Mouse (Mus musculus): ENCODE data around the gene Clpsl2.
"Not testable (repeated sequence)": the region's sequence is repeated elsewhere in the genome, so short reads cannot be mapped to it uniquely, and the experiment has no call there.

The Clpsl2 gene

DNA sequence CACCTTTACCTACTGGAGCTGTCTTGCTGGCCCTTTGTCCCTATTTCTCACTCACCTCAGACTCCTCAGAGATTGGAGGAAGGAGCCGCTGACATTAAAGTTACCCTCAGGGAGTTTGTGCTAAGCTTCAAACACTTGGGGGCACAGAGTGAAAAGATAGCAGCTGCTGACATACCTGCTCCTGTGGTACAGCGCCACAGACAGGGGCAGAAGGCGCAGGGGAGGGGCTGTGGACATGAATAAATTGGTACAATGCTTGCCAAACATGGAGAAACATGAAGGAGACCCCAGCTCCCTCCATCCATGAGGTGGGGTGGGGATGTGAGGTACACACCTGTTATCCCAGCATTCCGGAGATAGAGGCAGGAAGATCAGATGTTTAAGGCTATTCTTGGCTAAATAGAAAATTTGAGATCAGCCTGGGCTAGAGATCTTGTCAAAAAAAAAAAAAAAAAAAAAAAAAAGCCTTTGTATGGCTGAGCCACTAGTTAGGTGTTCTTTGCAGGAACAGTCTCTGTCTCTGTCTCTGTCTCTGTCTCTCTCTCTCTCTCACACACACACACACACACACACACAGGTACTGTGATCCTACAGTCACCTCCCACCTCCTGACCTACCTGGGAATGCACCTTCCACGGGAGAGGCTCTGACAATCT, 28.0 kb upstream of the Clpsl2 start:
- DNase-seq, result no peak

DNA sequence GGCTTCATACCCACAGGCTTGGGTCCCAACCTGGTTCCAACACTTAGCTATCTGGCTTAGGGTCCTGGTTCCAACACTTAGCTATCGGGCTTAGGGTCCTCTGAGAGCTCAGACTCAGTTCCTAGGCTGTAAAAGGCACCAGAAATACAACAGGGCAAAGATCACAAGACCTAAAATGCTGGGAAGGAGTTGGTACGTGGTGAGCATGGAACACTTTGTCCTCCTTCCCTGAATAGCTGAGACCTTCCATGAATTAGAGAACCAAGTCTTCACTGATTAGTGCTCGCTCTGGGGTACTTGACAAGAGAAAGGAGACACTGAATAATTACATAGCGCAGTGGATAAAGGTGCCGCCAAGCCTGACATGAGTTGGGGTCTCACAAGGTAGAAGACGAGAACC, 27.3 kb upstream of the Clpsl2 start:
- no peak for DNase-seq

DNA sequence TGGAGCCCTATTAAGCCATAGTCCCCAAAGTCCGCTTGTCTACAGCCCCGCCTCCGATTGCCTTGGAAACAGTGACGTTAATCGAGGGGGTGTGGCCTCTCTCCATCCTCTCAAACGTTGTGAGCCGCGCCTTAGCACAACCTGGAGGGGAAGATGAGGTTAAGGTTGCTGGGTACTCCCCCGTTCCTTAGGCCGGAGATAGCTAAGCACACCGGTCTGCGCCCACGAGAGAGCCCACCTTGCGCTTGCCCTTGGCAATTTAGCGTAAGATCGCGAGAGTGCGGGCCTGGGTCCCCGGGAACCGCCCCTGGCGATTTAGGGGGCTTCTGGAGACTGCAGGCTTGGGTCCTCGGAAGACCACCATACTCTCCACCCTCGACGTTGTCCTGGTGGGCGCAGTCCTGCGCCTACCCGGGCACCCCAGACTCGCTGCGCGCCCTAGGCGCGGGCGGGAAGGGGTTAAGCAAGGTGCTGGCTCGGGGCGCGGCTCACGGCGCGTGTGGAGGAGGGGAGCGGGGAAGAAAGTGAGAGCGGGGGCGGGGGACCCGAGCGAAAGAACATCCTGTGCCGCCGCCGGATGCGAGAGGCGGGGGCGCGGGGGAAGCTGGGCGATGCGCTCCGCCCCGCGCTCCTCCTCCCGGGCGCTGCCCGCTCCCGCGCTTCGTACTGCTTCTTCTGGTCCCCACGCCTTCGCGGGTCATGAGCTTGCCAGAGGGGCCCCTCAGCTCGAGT, 26.4 kb upstream of the Clpsl2 start:
- DNase-seq, result peak; percentile 94 to 98

DNA sequence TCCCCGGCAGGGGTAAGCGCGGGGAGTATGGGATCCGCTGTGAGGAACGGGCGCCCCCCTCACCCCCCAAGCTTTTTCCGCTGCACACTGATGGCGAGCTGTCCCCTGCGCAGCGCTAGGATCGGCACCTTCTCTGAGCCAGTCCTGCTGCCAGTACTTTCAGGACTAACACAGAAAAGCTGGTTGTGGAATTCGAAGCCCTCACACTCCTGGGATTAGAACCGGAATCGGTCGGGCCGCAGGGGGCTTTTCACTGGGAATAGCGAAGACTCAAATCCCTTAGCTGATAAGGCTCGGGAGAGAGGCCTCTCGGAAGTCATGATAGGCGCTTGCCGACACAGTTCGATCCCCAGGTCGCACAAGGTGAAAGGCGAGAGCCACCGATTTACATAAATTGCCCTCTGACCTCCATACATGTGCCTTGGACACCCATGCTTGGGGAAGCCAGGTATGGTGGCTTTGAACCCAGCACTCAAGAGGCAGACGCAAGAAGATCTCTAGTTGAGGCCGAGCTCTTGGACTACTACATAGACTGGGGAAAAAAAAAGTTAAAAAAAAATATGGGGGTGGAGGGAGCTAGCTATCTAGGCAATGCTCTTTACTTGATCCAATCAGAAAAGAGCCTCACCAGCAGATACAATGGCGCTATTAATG, 25.7 kb upstream of the Clpsl2 start:
- no peak for DNase-seq

DNA sequence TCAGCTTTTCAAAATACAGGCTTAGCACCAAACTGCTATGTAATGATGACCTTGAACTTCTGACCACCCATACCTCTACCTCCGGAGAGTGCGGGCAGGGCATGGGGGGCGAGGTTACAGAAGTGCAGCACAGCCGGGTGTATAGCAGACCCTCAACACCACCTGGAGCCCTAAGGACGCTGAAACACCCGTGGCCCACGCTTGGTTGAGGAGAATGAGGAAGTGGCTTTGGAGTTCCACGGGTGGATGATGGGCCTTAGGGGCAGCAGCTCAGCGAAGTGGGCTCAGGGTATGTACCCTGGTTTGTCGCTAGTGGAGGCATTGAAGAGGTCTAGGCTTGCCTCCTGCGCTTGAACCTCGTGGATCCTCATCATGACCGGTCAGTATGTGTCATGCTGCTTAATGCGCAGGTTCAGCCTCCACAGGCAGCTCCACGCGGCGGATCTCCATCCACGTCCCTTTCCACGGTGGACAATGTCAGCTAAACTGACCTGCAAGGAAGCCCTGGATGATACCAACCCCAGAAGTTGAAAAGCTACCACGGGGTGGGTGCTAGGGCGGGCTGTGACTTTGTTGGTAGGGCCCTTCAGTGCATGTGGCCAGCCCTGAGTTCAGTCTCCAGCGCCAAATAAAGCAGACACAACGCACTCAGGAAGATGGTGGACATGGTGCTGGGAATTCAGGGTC, 25.1 kb upstream of the Clpsl2 start:
- DNase-seq, result peak in 1 of 2 experiments; percentile 19

DNA sequence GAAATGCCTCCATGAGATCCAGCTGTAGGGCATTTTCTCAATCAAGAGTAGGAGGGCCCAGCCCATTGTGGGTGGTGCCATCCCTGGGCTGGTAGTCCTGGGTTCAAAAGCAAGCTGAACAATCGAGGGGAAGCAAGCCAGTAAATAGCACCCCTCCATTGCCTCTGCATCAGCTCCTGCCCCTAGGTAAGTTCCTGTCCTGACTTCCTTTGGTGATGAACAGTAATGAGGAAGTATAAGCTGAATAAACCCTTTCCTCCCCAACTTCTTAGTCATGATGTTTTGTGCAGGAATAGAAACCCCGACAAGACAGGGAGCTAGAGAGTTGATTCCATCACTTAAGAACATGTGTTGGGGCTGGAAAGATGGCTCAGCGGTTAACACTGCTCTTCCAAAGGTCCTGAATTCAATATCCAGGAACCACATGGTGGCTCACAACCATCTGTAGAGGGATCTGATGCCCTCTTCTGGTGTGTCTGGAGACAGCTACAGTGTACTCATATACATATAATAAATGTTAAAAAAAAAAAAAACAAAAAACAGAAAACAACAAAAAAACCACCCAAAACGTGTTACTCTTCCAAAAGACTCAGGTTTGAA, 24.3 kb upstream of the Clpsl2 start:
- peak in 1 of 2 experiments; percentile 7 for DNase-seq

DNA sequence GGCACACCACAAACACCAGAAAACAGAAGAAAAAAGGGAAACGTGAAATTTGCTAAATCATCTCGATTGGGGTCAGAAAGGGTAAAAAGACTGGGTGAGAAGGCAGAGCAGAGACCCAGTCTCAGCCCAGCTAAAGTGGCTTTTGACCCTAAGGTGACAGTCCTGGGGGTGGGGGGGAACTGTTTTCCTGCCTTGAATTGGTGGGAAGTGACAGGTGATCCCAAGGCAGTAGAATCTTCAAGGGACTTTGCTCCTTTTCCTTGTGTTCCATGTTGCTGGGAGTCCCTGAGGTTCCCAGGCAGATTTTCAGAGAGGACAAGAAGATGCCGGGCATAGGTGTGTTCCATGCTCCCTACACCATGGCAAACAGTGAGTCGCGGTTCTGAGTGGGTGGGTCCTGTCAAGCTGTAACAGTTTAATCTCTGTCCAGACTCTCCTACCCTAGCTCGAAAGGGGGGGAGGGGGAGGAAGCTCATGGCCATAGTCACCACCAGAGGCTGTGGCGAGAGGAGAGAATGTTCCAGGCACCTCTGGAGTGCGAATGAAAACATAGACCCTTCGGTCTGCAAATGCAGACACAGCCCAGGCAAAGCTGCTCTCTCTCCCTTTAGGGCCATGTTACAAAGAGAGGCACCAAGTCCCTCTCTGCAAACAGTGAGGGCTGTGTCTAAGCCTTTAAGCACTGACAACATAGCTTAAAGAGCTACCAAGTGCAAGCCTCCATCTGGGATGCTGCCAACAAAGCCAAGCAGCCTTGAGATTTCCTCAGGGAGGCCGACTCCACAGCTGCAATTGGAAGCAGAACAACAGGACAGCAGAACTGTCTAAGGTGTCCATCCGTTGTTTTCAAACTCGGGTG, 21.8 kb upstream of the Clpsl2 start:
- DNase-seq, result peak in 1 of 2 experiments; percentile 5

DNA sequence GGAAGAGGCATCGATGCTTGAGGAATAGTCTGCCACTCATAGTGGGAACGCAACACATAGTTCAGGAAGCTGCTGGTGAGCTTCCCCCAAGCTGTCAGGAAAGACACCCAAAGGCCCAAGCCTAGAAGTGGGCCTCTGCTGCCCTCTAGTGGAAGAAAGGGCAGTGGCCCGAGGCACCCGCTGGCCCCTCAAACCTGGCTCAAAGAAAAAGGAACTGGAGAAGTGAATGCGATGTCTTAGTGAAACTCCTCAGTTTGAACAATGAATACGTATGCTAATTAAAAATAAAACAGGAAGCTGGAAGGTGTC, 21.2 kb upstream of the Clpsl2 start:
- peak; percentile 81 to 89 for DNase-seq

DNA sequence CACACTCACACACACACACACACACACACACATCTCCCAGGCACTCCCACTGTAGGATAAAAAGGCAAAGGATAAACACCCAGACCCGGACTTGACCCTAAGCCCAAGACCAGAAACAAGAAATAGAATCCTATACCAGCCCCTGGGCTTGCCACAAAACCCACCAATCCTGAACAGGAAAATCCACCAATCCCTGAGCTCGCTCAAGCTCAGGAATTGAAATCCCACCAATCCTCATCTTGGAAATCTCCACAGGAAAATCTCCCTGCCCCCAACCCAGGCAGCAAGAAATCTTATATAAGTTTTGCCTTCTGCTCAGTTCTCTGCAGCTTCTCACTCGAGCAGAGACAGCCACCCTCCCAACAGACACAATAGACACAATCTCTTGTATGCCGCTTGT, 20.1 kb upstream of the Clpsl2 start:
- DNase-seq, result no peak

DNA sequence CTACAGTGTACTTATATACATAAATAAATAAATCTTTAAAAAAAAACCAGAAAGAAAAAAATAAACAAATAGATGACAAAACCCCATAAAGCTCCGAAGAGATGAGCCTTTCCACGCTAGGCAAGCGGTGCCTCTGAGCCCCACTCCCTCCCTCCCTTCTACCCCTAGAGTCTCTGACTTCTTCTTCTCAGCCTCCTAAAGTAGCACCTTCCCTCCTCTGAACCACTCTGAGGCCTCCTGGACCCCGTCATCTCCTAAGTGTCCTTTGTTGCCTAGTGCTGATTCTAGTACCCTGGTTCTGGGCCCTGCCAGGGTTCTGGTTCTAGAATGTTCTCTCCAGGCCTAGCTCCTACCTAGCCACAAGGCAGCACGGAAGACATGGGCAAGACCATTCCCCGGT, 18.7 kb upstream of the Clpsl2 start, which contains the start of gene Armc12:
Gene Armc12, plus strand, starts transcription at position 301 of the 400 bp plus-strand sequence.
- DNase-seq, result no peak

DNA sequence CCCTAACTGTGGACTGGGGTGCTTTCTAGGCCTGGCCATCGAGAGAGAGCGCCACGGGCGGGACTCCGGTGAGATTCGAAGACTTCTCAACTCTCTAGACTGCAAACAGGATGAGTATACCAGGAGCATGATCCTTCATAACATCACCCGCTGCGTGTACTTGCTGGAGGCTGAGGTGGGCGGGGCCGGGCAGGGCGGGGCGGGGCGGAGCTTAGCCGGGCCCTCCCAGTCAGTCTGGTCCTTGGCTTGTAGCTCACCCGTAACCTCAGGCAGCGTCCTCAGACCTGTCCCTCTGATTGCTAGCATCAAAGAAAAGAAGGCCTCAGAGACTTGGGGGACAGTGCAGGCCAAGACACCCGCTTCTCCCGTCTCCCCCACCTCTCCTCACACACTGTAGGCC, 17.3 kb upstream of the Clpsl2 start:
- no peak for DNase-seq

DNA sequence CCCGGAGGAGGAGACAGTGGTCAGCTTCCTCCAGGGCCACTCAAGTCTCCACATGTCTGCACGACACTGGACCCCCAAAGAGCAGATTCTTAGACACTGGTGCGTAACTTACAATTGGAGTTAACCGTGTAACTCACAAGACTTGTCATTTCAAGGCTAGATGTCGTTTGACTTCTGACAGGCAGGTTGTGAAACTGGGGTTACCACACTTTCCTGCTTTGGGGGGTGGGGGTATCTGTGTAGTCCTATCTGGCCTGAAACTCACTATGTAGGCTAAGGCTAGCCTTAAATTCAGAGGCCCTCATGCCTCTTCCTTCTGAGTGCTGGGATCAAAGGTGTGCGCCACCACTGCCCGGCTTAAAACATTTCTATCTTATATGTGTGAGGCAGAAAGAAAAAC, 16.7 kb upstream of the Clpsl2 start:
- DNase-seq, result no peak

DNA sequence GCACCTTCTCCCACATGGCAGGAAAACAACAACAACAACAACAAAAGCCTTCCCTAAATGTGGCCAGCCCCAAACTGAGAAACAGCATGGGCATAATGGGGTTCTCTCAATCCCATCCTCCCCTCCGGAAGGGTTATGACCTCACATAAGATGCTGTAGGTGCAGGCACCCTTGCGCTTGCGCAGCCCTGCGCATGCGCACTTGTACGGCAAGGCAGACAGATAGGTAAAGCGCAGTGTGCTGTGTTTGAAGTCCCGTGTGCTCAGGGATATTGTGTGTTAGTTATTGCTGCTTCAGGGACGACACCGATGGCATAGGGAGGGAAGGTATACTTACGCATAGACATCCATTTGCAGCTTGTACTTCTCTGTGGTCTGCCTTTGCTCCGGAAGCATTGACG, 15.9 kb upstream of the Clpsl2 start:
- DNase-seq, result no peak

DNA sequence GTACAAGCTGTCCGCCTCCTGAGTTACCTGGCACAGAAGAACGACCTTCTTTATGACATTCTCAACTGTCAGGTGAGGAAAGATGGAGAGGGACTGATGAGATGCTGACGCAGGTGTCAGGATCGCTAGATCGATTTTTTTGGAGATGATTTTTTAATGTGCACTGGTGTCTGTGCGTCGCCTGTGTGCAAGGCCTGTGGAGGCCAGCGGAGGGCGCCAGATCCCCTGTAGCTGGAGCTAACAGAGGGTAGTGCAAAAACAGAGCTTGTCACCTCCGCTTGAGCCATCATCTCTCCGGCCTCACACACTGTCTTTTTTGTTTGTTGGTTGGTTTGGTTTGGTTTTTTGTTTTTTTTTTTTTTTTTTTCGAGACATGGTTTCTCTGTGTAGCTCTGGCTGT, 11.3 kb upstream of the Clpsl2 start:
- DNase-seq, result no peak

DNA sequence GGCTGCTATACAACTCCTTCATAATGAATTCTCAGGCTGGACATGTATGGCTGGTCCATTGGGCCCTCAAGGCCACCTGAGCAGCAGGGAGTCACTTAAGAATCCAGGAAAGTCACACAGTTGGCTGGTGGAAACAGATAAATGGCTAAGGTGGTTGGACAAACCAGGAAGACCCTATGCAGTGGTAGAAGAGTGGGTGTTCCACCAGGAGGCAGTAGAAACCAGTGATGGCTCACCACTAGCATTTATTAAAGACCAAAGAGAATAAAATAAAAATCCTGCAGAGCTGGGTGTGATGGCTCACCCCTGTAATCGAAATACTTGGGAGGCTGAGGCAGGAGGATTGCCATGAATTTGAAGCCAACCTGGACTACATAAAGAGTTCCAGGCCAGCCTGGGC, 2.3 kb upstream of the Clpsl2 start:
- DNase-seq, result no peak

DNA sequence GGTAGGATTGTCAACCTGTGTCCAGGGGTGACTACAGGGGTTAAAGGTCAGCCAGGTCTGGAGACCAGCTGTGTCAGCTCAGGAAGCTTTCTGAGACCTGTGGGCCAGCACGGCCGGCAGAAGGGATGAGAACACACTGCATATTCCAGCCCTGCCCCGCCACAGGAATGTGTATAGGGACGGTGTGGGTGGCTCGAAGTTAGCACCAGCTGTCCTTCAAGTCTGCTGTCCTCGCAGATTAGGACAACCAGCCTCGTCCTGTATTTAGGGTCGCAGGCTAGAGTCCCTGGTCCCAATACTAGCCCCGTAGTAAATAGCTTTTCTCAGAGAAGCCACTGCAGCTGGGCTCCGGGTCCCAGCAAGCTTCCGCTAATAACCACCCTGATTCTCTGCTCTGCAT, 661 bp upstream of the Clpsl2 start:
- no peak for DNase-seq

DNA sequence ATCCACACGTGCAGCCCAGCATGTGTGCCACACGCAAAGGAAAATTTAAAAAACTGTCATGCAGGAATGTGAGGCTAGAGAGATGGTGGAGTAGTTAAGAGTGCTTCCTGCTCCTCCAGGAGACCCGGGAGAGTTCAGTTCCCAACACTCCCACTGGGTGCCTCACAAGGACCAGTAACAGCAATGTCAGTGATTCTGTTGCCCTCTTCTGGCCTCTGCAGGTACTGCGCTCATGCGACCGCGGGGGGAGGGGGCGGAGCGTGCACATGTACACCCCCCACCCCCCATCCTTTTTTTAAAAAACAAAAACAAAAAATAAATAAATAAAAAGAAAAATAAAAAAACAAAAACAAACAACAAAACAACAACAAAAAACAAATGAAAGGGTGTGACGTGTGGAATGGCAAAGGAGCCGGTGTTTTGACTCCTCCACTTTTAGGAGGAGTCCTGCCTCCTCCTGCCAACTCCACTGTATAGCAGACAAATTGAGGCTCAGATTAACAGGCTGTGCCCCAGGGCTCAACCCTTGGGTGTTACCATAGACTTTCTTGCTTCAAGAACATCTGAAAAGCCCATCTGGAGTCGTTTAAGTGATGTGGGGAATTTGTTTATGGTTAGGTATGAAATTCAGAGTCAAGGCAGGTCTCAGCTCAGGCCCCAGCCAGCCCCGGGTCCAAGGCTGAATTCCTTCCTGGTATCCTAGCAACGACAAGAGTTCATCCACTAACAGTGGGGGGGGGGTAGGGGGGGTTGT, 4.0 kb downstream of the Clpsl2 start:
- DNase-seq, result peak; percentile 59 to 63

DNA sequence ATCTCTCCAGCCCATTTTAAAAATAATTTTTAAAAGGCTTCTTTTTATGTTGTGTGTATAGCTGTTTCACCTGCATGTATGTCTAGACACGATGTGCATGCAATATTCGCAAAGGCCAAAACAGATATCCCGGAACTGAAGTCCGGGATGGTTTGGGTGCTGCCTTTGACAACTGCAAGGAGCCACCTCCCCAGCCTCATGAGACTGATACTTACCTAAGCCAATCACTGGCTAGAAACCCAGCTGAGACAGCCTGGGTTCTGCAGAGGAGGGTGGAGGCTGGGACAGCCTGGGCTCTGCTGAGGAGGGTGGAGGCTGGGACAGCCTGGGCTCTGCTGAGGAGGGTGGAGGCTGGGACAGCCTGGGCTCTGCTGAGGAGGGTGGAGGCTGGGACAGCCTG, 4.8 kb downstream of the Clpsl2 start:
- DNase-seq, result not testable (repeated sequence)

DNA sequence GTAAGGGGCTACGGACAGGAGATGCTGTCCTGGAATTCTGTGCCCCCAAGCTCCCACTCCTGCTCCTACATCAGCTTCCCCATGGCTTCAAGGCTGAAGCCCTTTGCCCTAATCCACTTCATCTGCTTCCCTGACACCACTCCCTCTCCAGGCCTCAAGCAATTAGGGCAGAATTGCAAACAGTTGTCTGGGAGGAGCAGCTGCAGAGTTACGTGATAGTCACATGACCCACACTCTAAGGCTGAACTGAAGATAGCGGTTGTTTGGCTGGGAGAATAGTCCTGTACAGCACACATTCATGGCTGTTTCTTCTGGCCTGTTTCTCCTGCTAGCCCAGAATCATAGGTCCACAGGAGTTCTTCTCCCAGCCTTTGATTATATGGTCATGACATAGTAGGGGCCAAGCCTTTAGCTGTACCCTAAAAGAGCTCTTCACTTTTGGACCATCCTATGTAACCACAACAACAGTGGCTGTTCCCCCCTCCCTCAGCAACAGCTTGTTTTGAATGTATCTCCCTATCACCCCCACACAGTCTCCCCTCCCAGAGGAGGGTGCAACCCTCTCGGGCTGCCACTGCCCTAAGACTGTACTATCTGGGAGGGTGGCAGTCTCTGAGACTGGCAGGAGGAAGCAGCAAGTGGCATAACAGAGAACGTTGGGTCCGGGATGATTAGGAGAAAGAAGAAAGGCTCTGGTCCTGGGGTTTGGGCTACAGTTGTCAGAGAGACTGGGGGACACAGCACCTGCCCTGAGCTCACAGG, 7.6 kb downstream of the Clpsl2 start:
- no peak for DNase-seq

DNA sequence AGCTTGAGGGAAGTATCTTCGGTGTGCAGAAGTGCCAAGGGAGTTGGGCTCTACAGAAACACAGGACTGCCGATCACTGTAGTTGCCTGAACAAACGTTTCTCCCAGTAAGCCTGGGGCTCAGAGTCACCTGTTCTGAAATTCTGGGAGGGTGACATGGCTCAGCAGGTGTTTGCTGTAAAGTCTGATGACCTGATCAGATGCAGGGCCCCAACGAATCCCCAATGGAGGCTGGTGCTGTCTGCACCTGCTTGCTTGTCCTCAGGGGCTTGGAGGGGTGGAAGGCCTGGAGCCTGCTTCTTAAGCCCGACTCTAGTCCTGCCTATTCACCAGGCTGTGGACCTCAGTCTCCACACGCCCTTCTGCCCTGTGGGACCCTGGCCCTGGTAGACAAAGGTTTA, 8.6 kb downstream of the Clpsl2 start:
- DNase-seq, result no peak

DNA sequence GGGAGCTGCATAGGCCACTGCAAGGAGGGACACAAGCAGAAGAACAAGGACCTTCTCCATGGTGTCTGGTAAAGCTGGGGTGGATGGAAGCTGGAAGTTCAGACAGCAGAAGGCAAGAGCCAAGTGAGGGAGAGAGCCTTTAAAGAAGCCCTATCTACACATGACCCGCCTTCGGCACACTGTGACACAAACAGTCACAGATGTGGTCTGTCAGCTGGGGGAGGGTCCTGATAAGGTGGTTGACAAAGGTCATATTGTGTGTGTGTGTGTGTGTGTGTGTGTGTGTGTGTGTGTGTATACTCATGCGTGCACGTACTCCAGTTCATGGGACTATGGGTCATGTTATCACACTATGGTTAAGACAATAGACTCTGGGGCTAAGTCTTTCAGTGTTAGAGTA, 11.4 kb downstream of the Clpsl2 start, which contains the start of gene Clps:
Gene Clps, minus strand, starts transcription at position 169 of the 400 bp plus-strand sequence.
- DNase-seq, result no peak

Data from cerebellum, adult 18-20 months (tissue).